26 mouse cellular contexts compared by ENCODE assay signal in genomic region chr1:54629106-54629505, GRCm38 (mm10).
"Had no signal": no experiment of that assay in that cellular context is flagged by ENCODE, and none has a peak within 500 bp of the region (broad histone marks: within the 10 kb centered on the region; RNA-seq: fewer than 3 reads in every experiment).

No protein-coding gene starts in this region.

- H3K27ac ChIP-seq: heart, embryonic 10.5 days; hindbrain, embryonic 10.5 days; hindbrain, embryonic 12.5 days; hindbrain, embryonic 14.5 days; intestine, embryonic 15.5 days; kidney, embryonic 15.5 days; kidney, postnatal 0 days; layer of hippocampus, adult 2 months; left cerebral cortex, adult 2 months; limb, embryonic 12.5 days; limb, embryonic 15.5 days; liver, embryonic 12.5 days; liver, embryonic 14.5 days had no signal

- H3K4me2 ChIP-seq: heart, embryonic 12.5 days; hindbrain, embryonic 12.5 days; hindbrain, embryonic 14.5 days; intestine, embryonic 15.5 days; kidney, embryonic 15.5 days; limb, embryonic 12.5 days; limb, embryonic 15.5 days; liver, embryonic 12.5 days had no signal

- H3K27me3 ChIP-seq: heart, embryonic 12.5 days; hindbrain, embryonic 12.5 days; intestine, embryonic 15.5 days; kidney, embryonic 15.5 days; limb, embryonic 12.5 days; limb, embryonic 15.5 days; liver, embryonic 12.5 days had no signal

- H3K4me1 ChIP-seq: heart, embryonic 12.5 days; hindbrain, embryonic 10.5 days; hindbrain, embryonic 12.5 days; intestine, embryonic 15.5 days; kidney, embryonic 15.5 days; limb, embryonic 12.5 days; limb, embryonic 15.5 days; liver, embryonic 12.5 days had no signal

- H3K4me3 ChIP-seq: heart, embryonic 10.5 days; heart, embryonic 12.5 days; hindbrain, embryonic 10.5 days; hindbrain, embryonic 12.5 days; intestine, embryonic 15.5 days; kidney, embryonic 15.5 days; layer of hippocampus, adult 2 months; left cerebral cortex, adult 2 months; limb, embryonic 12.5 days; limb, embryonic 15.5 days; liver, embryonic 12.5 days had no signal

- ATAC-seq: hindbrain, embryonic 16.5 days; inflammation-experienced regulatory T-cells, adult 6 months; intestine, embryonic 15.5 days; liver, embryonic 12.5 days had no signal

- H3K9me3 ChIP-seq: heart, embryonic 10.5 days; heart, embryonic 12.5 days; hindbrain, embryonic 10.5 days; hindbrain, embryonic 12.5 days; intestine, embryonic 15.5 days; kidney, embryonic 15.5 days; limb, embryonic 12.5 days; limb, embryonic 15.5 days; liver, embryonic 12.5 days had no signal

- H3K9ac ChIP-seq: heart, embryonic 12.5 days; hindbrain, embryonic 12.5 days; hindbrain, embryonic 14.5 days; intestine, embryonic 15.5 days; kidney, embryonic 15.5 days; limb, embryonic 12.5 days; limb, embryonic 15.5 days; liver, embryonic 12.5 days; liver, embryonic 14.5 days had no signal

- H3K36me3 ChIP-seq: heart, embryonic 10.5 days; heart, embryonic 12.5 days; hindbrain, embryonic 10.5 days; hindbrain, embryonic 12.5 days; intestine, embryonic 15.5 days; kidney, embryonic 15.5 days; limb, embryonic 12.5 days; limb, embryonic 15.5 days; liver, embryonic 12.5 days had no signal

- DNase-seq: gastrocnemius, postnatal 14 days; gastrocnemius, postnatal 36 days; heart, adult 18-20 months; heart, postnatal 10 days; heart, postnatal 4 days; kidney, adult 11 months; kidney, adult 2 months; kidney, adult 9 months; kidney, postnatal 14 days; kidney, postnatal 36 days had no signal
